Mouse (Mus musculus) liver, adult 2 months (tissue): ENCODE results near the gene Hoxa4.

Source experiments
- CTCF ChIP-seq: fragments of 200-500 bp; IDR thresholded peaks from 2 replicates; pipeline ENCODE4 v1.5.1; 2011; ENCODE audit warnings: low read depth, low read length, control low read depth
- POLR2A ChIP-seq: fragments of 200-500 bp; IDR thresholded peaks from 2 replicates; pipeline ENCODE4 v1.6.1; 2011; ENCODE audit warnings: low read length, control low read depth; ENCODE audit not compliant: insufficient read depth; ENCODE audit errors: extremely low read depth

DNA sequence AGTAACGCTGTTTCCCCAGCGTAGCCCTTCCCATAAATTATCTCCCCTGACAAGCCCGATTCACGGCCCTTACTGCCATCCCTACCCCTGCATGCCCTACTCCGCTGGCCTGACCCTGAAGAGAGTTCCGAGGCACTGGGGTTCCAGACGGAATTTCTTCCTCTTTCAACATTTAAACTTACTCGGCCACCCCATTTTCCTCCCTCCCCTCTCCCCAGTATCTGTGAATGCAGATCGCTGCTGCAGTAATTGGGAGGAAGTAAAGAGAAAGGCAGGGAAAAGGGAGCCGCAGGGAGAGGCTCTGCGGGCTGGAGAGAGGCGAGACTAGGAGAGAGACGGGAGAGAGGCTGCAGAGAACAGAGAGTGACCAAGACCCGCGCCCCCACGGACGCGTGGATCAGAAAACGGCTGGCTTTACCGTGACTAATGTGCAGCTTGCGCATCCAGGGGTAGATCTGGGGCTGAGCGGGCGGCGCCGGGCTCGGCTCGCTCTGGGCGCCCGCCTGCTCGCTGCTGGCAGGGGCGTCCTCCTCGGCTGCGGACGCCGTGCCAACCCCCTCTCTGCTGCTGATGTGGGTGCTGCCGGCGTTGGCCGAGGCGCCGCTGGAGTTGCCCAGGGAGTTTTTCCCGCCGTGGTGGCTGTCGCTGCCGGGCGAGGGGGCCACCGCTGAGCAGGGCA is 12.0 kb upstream of the Hoxa4 start:
- TF ChIP-seq POLR2A (no peak), CTCF (no peak)
